Comparison of ENCODE assay signal across 27 mouse cellular contexts in the genomic region with DNA sequence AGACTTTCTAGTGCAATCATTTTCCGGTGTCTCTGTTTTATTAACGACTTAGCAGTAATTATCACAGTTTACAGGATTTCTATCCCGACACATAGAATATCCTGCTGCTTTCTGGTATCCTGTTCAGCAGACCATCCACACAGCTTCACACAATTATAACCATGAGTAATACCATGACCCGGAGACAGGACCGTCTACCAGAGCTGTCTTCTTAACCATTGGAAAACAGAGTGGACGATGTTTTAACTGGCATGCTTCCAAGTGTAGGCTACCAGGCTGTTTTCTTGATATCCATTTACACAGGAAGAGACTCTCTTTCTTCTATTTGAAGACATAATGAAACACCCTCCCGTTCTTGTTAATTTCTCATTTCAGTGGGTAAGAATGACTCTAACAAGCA. TPM values are rescaled to one million over a fixed set of nuclear protein-coding genes. Genes with fewer than 3 reads are reported as not detected.
DNase-seq lines count a peak whose midpoint lies in the region; ATAC-seq and TF ChIP-seq lines count a peak whose summit lies in the region.
"Had no signal": no experiment of that assay in that cellular context is flagged by ENCODE, and none has a peak within 500 bp of the region (broad histone marks: within the 10 kb centered on the region; RNA-seq: fewer than 3 reads in every experiment).

No protein-coding gene starts in this region.

- H3K4me3 ChIP-seq in heart, embryonic 10.5 days, result no peak overlapping the region
- no peak overlapping the region for H3K4me3 ChIP-seq in heart, adult 2 months
- H3K4me3 ChIP-seq in kidney, embryonic 15.5 days (replicated peaks), result no peak overlapping the region
- H3K4me3 ChIP-seq: heart, embryonic 15.5 days; hindbrain, embryonic 13.5 days; midbrain, embryonic 10.5 days; midbrain, embryonic 15.5 days had no signal

- H3K4me2 ChIP-seq in kidney, embryonic 15.5 days, result no peak overlapping the region
- H3K4me2 ChIP-seq: heart, embryonic 15.5 days; hindbrain, embryonic 13.5 days; midbrain, embryonic 15.5 days had no signal

- WGBS in heart, embryonic 10.5 days, result 65% methylated on average over 7 of the region's 7 CpGs
- WGBS in heart, adult 2 months, result 37% methylated on average over 7 of the region's 7 CpGs
- 29% methylated on average over 7 of the region's 7 CpGs for WGBS in kidney, embryonic 15.5 days

- TF ChIP-seq EP300 in heart, adult 2 months (IDR thresholded peaks at IDR 0.05; ENCODE audit: insufficient read depth, low read depth, low read length), result no peak

- H3K27me3 ChIP-seq in heart, embryonic 10.5 days (ENCODE audit: insufficient read depth, poor library complexity, severe bottlenecking), result no peaks in the 10 kb centered on the region
- H3K27me3 ChIP-seq in heart, adult 2 months (ENCODE audit: control insufficient read depth, insufficient read depth, low read length), result no peaks in the 10 kb centered on the region
- H3K27me3 ChIP-seq in kidney, embryonic 15.5 days, result no peaks in the 10 kb centered on the region
- H3K27me3 ChIP-seq: CH12.LX; heart, embryonic 15.5 days; hindbrain, embryonic 13.5 days; midbrain, embryonic 15.5 days had no signal

- no peaks in the 10 kb centered on the region for H3K9me3 ChIP-seq in heart, embryonic 10.5 days
- H3K9me3 ChIP-seq in kidney, embryonic 15.5 days (replicated peaks), result no peaks in the 10 kb centered on the region
- H3K9me3 ChIP-seq: heart, embryonic 15.5 days; hindbrain, embryonic 13.5 days; midbrain, embryonic 10.5 days; midbrain, embryonic 15.5 days had no signal

- H3K9ac ChIP-seq in heart, adult 2 months (ENCODE audit: low read depth, low read length), result no peak overlapping the region
- no peak overlapping the region for H3K9ac ChIP-seq in kidney, embryonic 15.5 days
- H3K9ac ChIP-seq: heart, embryonic 15.5 days; hindbrain, embryonic 13.5 days; liver, embryonic 14.5 days; midbrain, embryonic 15.5 days had no signal

- peak; percentile 69 for DNase-seq in heart, embryonic 10.5 days (ENCODE audit: low spot score)
- no peak for DNase-seq in heart, adult 2 months
- DNase-seq in kidney, postnatal 10 days, result peak; percentile 10
- DNase-seq in MN1 (ENCODE audit: low spot score) (peak; percentile 77), adipocyte (ENCODE audit: low spot score) (peak; percentile 27)
- no peak for DNase-seq in thymus, postnatal 4 days
- no peak for DNase-seq in thymus, postnatal 36 days
- DNase-seq: adrenal gland, adult 2 months; adrenal gland, postnatal 36 days; B cell, adult 2 months; cerebellum, adult 2 months; cerebellum, postnatal 14 days; gastrocnemius, postnatal 25 days; heart, postnatal 4 days; kidney, adult 2 months; liver; lung, adult 2 months; lung, postnatal 14 days; thymus, adult 2 months had no signal

- no peak for TF ChIP-seq POLR2A in heart, adult 2 months (IDR thresholded peaks at IDR 0.05; ENCODE audit: insufficient read depth, low read depth, low read length)

- intact Hi-C loops in heart, adult 2 months (cut with DNase I), result no loop called here

- no peaks in the 10 kb centered on the region for H3K36me3 ChIP-seq in heart, embryonic 10.5 days
- H3K36me3 ChIP-seq in heart, adult 2 months (ENCODE audit: control insufficient read depth, insufficient read depth, low read length), result no peaks in the 10 kb centered on the region
- H3K36me3 ChIP-seq in kidney, embryonic 15.5 days, result no peaks in the 10 kb centered on the region
- H3K36me3 ChIP-seq: heart, embryonic 15.5 days; hindbrain, embryonic 13.5 days; midbrain, embryonic 10.5 days; midbrain, embryonic 15.5 days had no signal

- ATAC-seq in kidney, embryonic 15.5 days (replicated peaks; ENCODE audit: low FRiP score), result no peak
- ATAC-seq: forebrain, embryonic 14.5 days; midbrain, embryonic 15.5 days had no signal

- H3K79me2 ChIP-seq in heart, adult 2 months (replicated peaks; ENCODE audit: control insufficient read depth, insufficient read depth, low read length), result no peaks in the 10 kb centered on the region

- no peak for TF ChIP-seq CTCF in heart, adult 2 months (IDR thresholded peaks at IDR 0.05)

- no peaks in the 10 kb centered on the region for H3K4me1 ChIP-seq in heart, embryonic 10.5 days
- H3K4me1 ChIP-seq in heart, adult 2 months (ENCODE audit: control insufficient read depth, insufficient read depth, low read length), result no peaks in the 10 kb centered on the region
- peaks cover 12% of the 10 kb centered on the region; the same call in 1 of the 2 replicates for H3K4me1 ChIP-seq in kidney, embryonic 15.5 days
- H3K4me1 ChIP-seq: heart, embryonic 15.5 days; hindbrain, embryonic 13.5 days; midbrain, embryonic 10.5 days; midbrain, embryonic 15.5 days had no signal

- no peak overlapping the region for H3K27ac ChIP-seq in heart, embryonic 10.5 days
- H3K27ac ChIP-seq in heart, adult 2 months, result no peak overlapping the region
- no peak overlapping the region for H3K27ac ChIP-seq in kidney, embryonic 15.5 days
- H3K27ac ChIP-seq: heart, embryonic 15.5 days; hindbrain, embryonic 13.5 days; liver, embryonic 14.5 days; midbrain, embryonic 10.5 days; midbrain, embryonic 15.5 days had no signal

RNA-seq across cellular contexts. Expression of a gene that starts 51.7 kb away (rescaled TPM):
- 8.4 and 11.0 TPM in 2 replicates for polyA plus RNA-seq in heart, embryonic 10.5 days (2016; fragmentation: Nextera tagmentation; extraction: Ambion mirVana)
- 100 to 1,000 TPM; 196 to 225 TPM for total RNA-seq in heart, adult 2 months (2021)
- 176 and 318 TPM in 2 replicates for polyA plus RNA-seq in heart, adult 2 months (2012; rRNA removed)
- polyA plus RNA-seq in kidney, embryonic 15.5 days (2015; fragmentation: Nextera tagmentation; extraction: Ambion mirVana), result 8.8 and 10.5 TPM in 2 replicates

Comparison
In these comparisons a context has a peak if more than half of its experiments do, and no peak if none do; other contexts are left out.
1. DNase-seq: peak in heart, embryonic 10.5 days (single experiment), kidney, postnatal 10 days (single experiment), MN1 (single experiment) and adipocyte (single experiment); none in heart, adult 2 months (0 of 2), thymus, postnatal 4 days (single experiment) and thymus, postnatal 36 days (0 of 2).
2. RNA of a gene that starts 51.7 kb away (polyA plus RNA-seq): 176 to 318 TPM in heart, adult 2 months; 8.8 to 10.5 TPM in kidney, embryonic 15.5 days and 8.4 to 11.0 TPM in heart, embryonic 10.5 days; every median in the first group is over 10 times any median in the second.